Mouse (Mus musculus) kidney, postnatal 0 days (tissue): Measurements from ENCODE around the gene Asb1. TPM values are rescaled to one million over a fixed set of nuclear protein-coding genes. Genes with fewer than 3 reads are reported as not detected.

Source experiments
- ATAC-seq: fragments of 200-750 bp; cut with Nextera tagmentation; replicated peaks from 2 replicates; pipeline ENCODE4 v1.8.0; 2017; ENCODE audit warnings: low read depth, moderate number of reproducible peaks, moderate TSS enrichment, moderate library complexity; ENCODE audit not compliant: low FRiP score
- DNase-seq: peaks from one replicate; pipeline ENCODE4 v3.0.0-alpha.2; 2016; ENCODE audit warnings: low spot score
- H3K27ac ChIP-seq: fragments of 300-500 bp; sonication (generic); 2 replicates; pipeline ENCODE4 v1.5.1; 2014; ENCODE audit warnings: mild to moderate bottlenecking
- H3K27me3 ChIP-seq: fragments of 300-500 bp; sonication (generic); 2 replicates; pipeline ENCODE4 v1.6.1; 2014; ENCODE audit warnings: low read length, mixed read lengths; ENCODE audit not compliant: insufficient read depth
- H3K36me3 ChIP-seq: fragments of 300-500 bp; sonication (generic); 2 replicates; pipeline ENCODE4 v1.6.1; 2014; ENCODE audit warnings: low read length, mixed read lengths; ENCODE audit not compliant: insufficient read depth
- H3K4me1 ChIP-seq: fragments of 300-500 bp; sonication (generic); replicated peaks from 2 replicates; pipeline ENCODE4 v1.6.1; 2014; ENCODE audit warnings: antibody characterized with exemption, low read length, mixed read lengths; ENCODE audit not compliant: insufficient read depth
- H3K4me2 ChIP-seq: fragments of 300-500 bp; sonication (generic); 2 replicates; pipeline ENCODE4 v1.6.1; 2014; ENCODE audit warnings: mild to moderate bottlenecking, low read length, moderate library complexity, mixed read lengths
- H3K4me3 ChIP-seq: fragments of 300-500 bp; sonication (generic); replicated peaks from 2 replicates; pipeline ENCODE4 v1.5.1; 2014; ENCODE audit warnings: low read depth, low read length
- H3K9ac ChIP-seq: fragments of 300-500 bp; sonication (generic); 2 replicates; pipeline ENCODE4 v1.6.1; 2014; ENCODE audit warnings: low read depth, low read length
- H3K9me3 ChIP-seq: fragments of 300-500 bp; sonication (generic); replicated peaks from 2 replicates; pipeline ENCODE4 v1.6.1; 2016; ENCODE audit warnings: low read length, inconsistent platforms, mixed read lengths
- CTCF ChIP-seq: IDR thresholded peaks from 2 replicates; pipeline ENCODE4 v1.5.1; 2016; ENCODE audit warnings: antibody characterized with exemption, low read depth, mild to moderate bottlenecking, moderate library complexity
- WGBS: fragments of 180-500 bp; shearing (Covaris S2); extraction: QIAGEN DNeasy Blood & Tissue Kit; methylation state at CpG from one replicate; pipeline ENCODE4 v1.1.7; 2014; 5-methylcytosine and 5-hydroxymethylcytosine counted together
- polyA plus RNA-seq: library from polyadenylated mRNA; unstranded; fragments of >200 nt; fragmentation: Nextera tagmentation; extraction: Ambion mirVana; gene quantifications from 2 replicates; pipeline ENCODE4 v1.2.1, GENCODE M21; 2015

Asb1 gene
- polyA plus RNA-seq, 1 experiment from 2014 or later: 4.3 TPM

- TF ChIP-seq CTCF: no peak
- H3K9me3 ChIP-seq: no peaks in the 10 kb centered on the region
- no peak overlapping the region for H3K4me2 ChIP-seq
- H3K27me3 ChIP-seq: no peaks in the 10 kb centered on the region
- H3K4me1 ChIP-seq: no peaks in the 10 kb centered on the region
- no peaks in the 10 kb centered on the region for H3K36me3 ChIP-seq
- no peak for DNase-seq
- H3K9ac ChIP-seq: no peak overlapping the region
- no peak for ATAC-seq
- no peak overlapping the region for H3K27ac ChIP-seq
- no peak overlapping the region for H3K4me3 ChIP-seq
- 41% methylated on average over 6 of the region's 6 CpGs for WGBS
Observed at GRCm38 (mm10) chr1:91589738-91590137, 49.4 kb downstream of the Asb1 start.

- Histone ChIP-seq H3K4me1 (no peaks in the 10 kb centered on the region), H3K27ac (no peak overlapping the region), H3K36me3 (no peaks in the 10 kb centered on the region), H3K27me3 (no peaks in the 10 kb centered on the region), H3K4me3 (no peak overlapping the region), H3K9ac (no peak overlapping the region), H3K4me2 (no peak overlapping the region), H3K9me3 (no peaks in the 10 kb centered on the region)
- ATAC-seq (no peak), DNase-seq (no peak)
- TF ChIP-seq CTCF: no peak
- 92% methylated on average over 9 of the region's 9 CpGs for WGBS
Observed at GRCm38 (mm10) chr1:91595521-91596020, 55.2 kb downstream of the Asb1 start.

- no peaks in the 10 kb centered on the region for H3K4me1 ChIP-seq
- H3K27me3 ChIP-seq: no peaks in the 10 kb centered on the region
- 72% methylated on average over 5 of the region's 5 CpGs for WGBS
- DNase-seq: no peak
- ATAC-seq: no peak
- no peak overlapping the region for H3K9ac ChIP-seq
- H3K4me3 ChIP-seq: no peak overlapping the region
- H3K27ac ChIP-seq: no peak overlapping the region
- no peak overlapping the region for H3K4me2 ChIP-seq
- H3K36me3 ChIP-seq: no peaks in the 10 kb centered on the region
- no peak for TF ChIP-seq CTCF
- no peaks in the 10 kb centered on the region for H3K9me3 ChIP-seq
Observed at GRCm38 (mm10) chr1:91597611-91598010, 57.3 kb downstream of the Asb1 start.

GRCm38 (mm10) chr1:91600671-91601361 is 60.5 kb downstream of the Asb1 start:
- Histone ChIP-seq H3K4me3 (no peak overlapping the region), H3K4me2 (no peak overlapping the region), H3K36me3 (no peaks in the 10 kb centered on the region), H3K9me3 (no peaks in the 10 kb centered on the region), H3K9ac (no peak overlapping the region), H3K27me3 (no peaks in the 10 kb centered on the region), H3K27ac (no peak overlapping the region), H3K4me1 (no peaks in the 10 kb centered on the region)
- peak; percentile 73 for TF ChIP-seq CTCF
- WGBS: 28% methylated on average over 9 of the region's 9 CpGs
- ATAC-seq (peak; percentile 79), DNase-seq (peak; percentile 79)

- DNase-seq (no peak), ATAC-seq (no peak)
- no peak for TF ChIP-seq CTCF
- Histone ChIP-seq H3K27me3 (no peaks in the 10 kb centered on the region), H3K9me3 (no peaks in the 10 kb centered on the region), H3K27ac (no peak overlapping the region), H3K9ac (no peak overlapping the region), H3K36me3 (no peaks in the 10 kb centered on the region), H3K4me1 (no peaks in the 10 kb centered on the region), H3K4me2 (no peak overlapping the region), H3K4me3 (no peak overlapping the region)
- 81% methylated on average over 2 of the region's 2 CpGs for WGBS
Observed at GRCm38 (mm10) chr1:91601362-91602096, 61.2 kb downstream of the Asb1 start.

GRCm38 (mm10) chr1:91605632-91606031 is 65.3 kb downstream of the Asb1 start:
- H3K4me2 ChIP-seq: no peak overlapping the region
- ATAC-seq (no peak), DNase-seq (no peak)
- 57% methylated on average over 14 of the region's 14 CpGs for WGBS
- no peak overlapping the region for H3K27ac ChIP-seq
- H3K27me3 ChIP-seq: 0 out of 2 replicates have a peak, but pooled peaks cover 6% of the 10 kb centered on the region
- H3K36me3 ChIP-seq: no peaks in the 10 kb centered on the region
- no peak for TF ChIP-seq CTCF
- H3K4me1 ChIP-seq: no peaks in the 10 kb centered on the region
- H3K4me3 ChIP-seq: no peak overlapping the region
- H3K9ac ChIP-seq: no peak overlapping the region
- no peaks in the 10 kb centered on the region for H3K9me3 ChIP-seq
